Mouse (Mus musculus): ENCODE data around the gene Nrl. TPM values are rescaled to one million over a fixed set of nuclear protein-coding genes. Genes with fewer than 3 reads are reported as not detected.

Gene Nrl
- polyA plus RNA-seq (2015; fragmentation: Nextera tagmentation; extraction: Ambion mirVana): not detected in 2 replicates

- WGBS: 18% methylated on average over 8 of the region's 8 CpGs
- Histone ChIP-seq H3K4me2 (no peak within 1 kb of the TSS), H3K27me3 (replicated peaks) (peaks cover 38% of the 10 kb centered on the region), H3K9ac (no peak within 1 kb of the TSS), H3K9me3 (no peaks in the 10 kb centered on the region), H3K4me1 (0 out of 2 replicates have a peak, but pooled peaks cover 9% of the 10 kb centered on the region), H3K4me3 (replicated peaks) (no peak within 1 kb of the TSS), H3K27ac (no peak within 1 kb of the TSS), H3K36me3 (no peaks in the 10 kb centered on the region)
- no peak for ATAC-seq (ENCODE audit: insufficient read depth, low FRiP score, low read depth)
Observed at GRCm38 (mm10) chr14:55524785-55525184, at the start of gene Nrl. Gene Nrl (minus strand): TSS chr14:55524981.

GRCm38 (mm10) chr14:55571760-55572159, 47.0 kb upstream of the Nrl start:
- ATAC-seq (ENCODE audit: insufficient read depth, low FRiP score, low read depth): no peak
- H3K27ac ChIP-seq: no peak overlapping the region

GRCm38 (mm10) chr14:55570588-55570987, 45.8 kb upstream of the Nrl start:
- H3K4me3 ChIP-seq (replicated peaks): no peak overlapping the region
- 73% methylated on average over 2 of the region's 2 CpGs for WGBS
- no peak for ATAC-seq (ENCODE audit: insufficient read depth, low FRiP score, low read depth)

More at GRCm38 (mm10) chr14:55571760-55572159, 47.0 kb upstream of the Nrl start:
- Histone ChIP-seq H3K9ac (no peak overlapping the region), H3K36me3 (peaks cover 28% of the 10 kb centered on the region), H3K4me1 (no peaks in the 10 kb centered on the region), H3K9me3 (no peaks in the 10 kb centered on the region), H3K27me3 (replicated peaks) (no peaks in the 10 kb centered on the region), H3K4me2 (no peak overlapping the region), H3K4me3 (replicated peaks) (no peak overlapping the region)

GRCm38 (mm10) chr14:55567496-55567895, 42.7 kb upstream of the Nrl start:
- Histone ChIP-seq H3K36me3 (peaks cover 59% of the 10 kb centered on the region), H3K4me2 (no peak overlapping the region), H3K4me3 (replicated peaks) (no peak overlapping the region), H3K27me3 (replicated peaks) (no peaks in the 10 kb centered on the region), H3K9ac (no peak overlapping the region), H3K9me3 (no peaks in the 10 kb centered on the region), H3K4me1 (no peaks in the 10 kb centered on the region), H3K27ac (no peak overlapping the region)
- ATAC-seq (ENCODE audit: insufficient read depth, low FRiP score, low read depth): no peak
- 68% methylated on average over 3 of the region's 3 CpGs for WGBS

More at GRCm38 (mm10) chr14:55570588-55570987, 45.8 kb upstream of the Nrl start:
- Histone ChIP-seq H3K9ac (no peak overlapping the region), H3K36me3 (peaks cover 38% of the 10 kb centered on the region), H3K4me2 (no peak overlapping the region), H3K4me1 (no peaks in the 10 kb centered on the region), H3K27me3 (replicated peaks) (no peaks in the 10 kb centered on the region), H3K9me3 (no peaks in the 10 kb centered on the region), H3K27ac (no peak overlapping the region)

GRCm38 (mm10) chr14:55565748-55566147, 41.0 kb upstream of the Nrl start:
- no peak for ATAC-seq (ENCODE audit: insufficient read depth, low FRiP score, low read depth)
- peaks cover 59% of the 10 kb centered on the region for H3K36me3 ChIP-seq

GRCm38 (mm10) chr14:55563249-55563648, 38.5 kb upstream of the Nrl start:
- Histone ChIP-seq H3K4me1 (peaks cover 13% of the 10 kb centered on the region), H3K27ac (no peak overlapping the region), H3K4me3 (replicated peaks) (no peak overlapping the region), H3K9me3 (no peaks in the 10 kb centered on the region), H3K27me3 (replicated peaks) (no peaks in the 10 kb centered on the region), H3K9ac (no peak overlapping the region), H3K36me3 (peaks cover 45% of the 10 kb centered on the region), H3K4me2 (no peak overlapping the region)
- 90% methylated on average over 11 of the region's 11 CpGs for WGBS
- no peak for ATAC-seq (ENCODE audit: insufficient read depth, low FRiP score, low read depth)

More at GRCm38 (mm10) chr14:55565748-55566147, 41.0 kb upstream of the Nrl start:
- H3K4me2 ChIP-seq: no peak overlapping the region
- no peak overlapping the region for H3K4me3 ChIP-seq (replicated peaks)
- H3K9me3 ChIP-seq: no peaks in the 10 kb centered on the region
- no peak overlapping the region for H3K27ac ChIP-seq
- 70% methylated on average over 3 of the region's 3 CpGs for WGBS
- H3K4me1 ChIP-seq: peaks cover 13% of the 10 kb centered on the region
- no peaks in the 10 kb centered on the region for H3K27me3 ChIP-seq (replicated peaks)
- no peak overlapping the region for H3K9ac ChIP-seq

- peaks cover 32% of the 10 kb centered on the region for H3K36me3 ChIP-seq
- no peaks in the 10 kb centered on the region for H3K27me3 ChIP-seq (replicated peaks)
- H3K9ac ChIP-seq: no peak overlapping the region
- peaks cover 20% of the 10 kb centered on the region for H3K4me1 ChIP-seq
- 76% methylated on average over 10 of the region's 10 CpGs for WGBS
- peak overlapping the region; percentile 80; the same call in 1 of the 2 replicates for H3K4me2 ChIP-seq
- no peaks in the 10 kb centered on the region for H3K9me3 ChIP-seq
- no peak for ATAC-seq (ENCODE audit: insufficient read depth, low FRiP score, low read depth)
- H3K27ac ChIP-seq: no peak overlapping the region
- H3K4me3 ChIP-seq (replicated peaks): no peak overlapping the region
Observed at GRCm38 (mm10) chr14:55561860-55562259, 37.1 kb upstream of the Nrl start.

GRCm38 (mm10) chr14:55560202-55561073, 35.7 kb upstream of the Nrl start, which contains the start of gene A730061H03Rik:
Gene A730061H03Rik (minus strand): TSS chr14:55560406.
- Histone ChIP-seq H3K36me3 (peaks cover 19% of the 10 kb centered on the region; the same call in 1 of the 2 replicates), H3K27ac (peak within 1 kb of the TSS; percentile 98), H3K4me2 (peak within 1 kb of the TSS; percentile 80), H3K9me3 (no peaks in the 10 kb centered on the region), H3K4me1 (peaks cover 20% of the 10 kb centered on the region), H3K27me3 (replicated peaks) (no peaks in the 10 kb centered on the region), H3K9ac (peak within 1 kb of the TSS; percentile 49), H3K4me3 (replicated peaks) (peak within 1 kb of the TSS; percentile 64)
- peak; percentile 91 for ATAC-seq (ENCODE audit: insufficient read depth, low FRiP score, low read depth)
- WGBS: under 1% methylated on average over 51 of the region's 51 CpGs

GRCm38 (mm10) chr14:55559799-55560201, 35.0 kb upstream of the Nrl start, which contains the start of gene Dcaf11:
Gene Dcaf11 (plus strand): TSS chr14:55560006.
- Histone ChIP-seq H3K27me3 (replicated peaks) (no peaks in the 10 kb centered on the region), H3K9ac (peak within 1 kb of the TSS; percentile 49), H3K4me3 (replicated peaks) (peak within 1 kb of the TSS; percentile 64), H3K36me3 (peaks cover 13% of the 10 kb centered on the region; the same call in 1 of the 2 replicates), H3K9me3 (no peaks in the 10 kb centered on the region), H3K4me1 (peaks cover 20% of the 10 kb centered on the region), H3K27ac (peak within 1 kb of the TSS; percentile 98), H3K4me2 (peak within 1 kb of the TSS; percentile 80)
- under 1% methylated on average over 27 of the region's 27 CpGs for WGBS
- ATAC-seq (ENCODE audit: insufficient read depth, low FRiP score, low read depth): peak; percentile 84

GRCm38 (mm10) chr14:55558740-55559448, 34.1 kb upstream of the Nrl start:
- no peak overlapping the region for H3K4me3 ChIP-seq (replicated peaks)

GRCm38 (mm10) chr14:55557587-55557986, 32.8 kb upstream of the Nrl start:
- Histone ChIP-seq H3K27me3 (replicated peaks) (no peaks in the 10 kb centered on the region), H3K4me1 (peaks cover 20% of the 10 kb centered on the region), H3K27ac (peak overlapping the region; percentile 84), H3K9me3 (no peaks in the 10 kb centered on the region), H3K4me2 (no peak overlapping the region), H3K9ac (no peak overlapping the region), H3K4me3 (replicated peaks) (no peak overlapping the region), H3K36me3 (no peaks in the 10 kb centered on the region)
- WGBS: 87% methylated on average over 3 of the region's 3 CpGs
- ATAC-seq (ENCODE audit: insufficient read depth, low FRiP score, low read depth): no peak

More at GRCm38 (mm10) chr14:55558740-55559448, 34.1 kb upstream of the Nrl start:
- no peaks in the 10 kb centered on the region for H3K9me3 ChIP-seq
- peaks cover 6% of the 10 kb centered on the region; the same call in 1 of the 2 replicates for H3K36me3 ChIP-seq
- peak overlapping the region; percentile 98 for H3K27ac ChIP-seq
- H3K4me2 ChIP-seq: peak overlapping the region; percentile 80
- WGBS: 48% methylated on average over 6 of the region's 6 CpGs
- H3K9ac ChIP-seq: no peak overlapping the region
- H3K4me1 ChIP-seq: peaks cover 20% of the 10 kb centered on the region
- no peaks in the 10 kb centered on the region for H3K27me3 ChIP-seq (replicated peaks)
- ATAC-seq (ENCODE audit: insufficient read depth, low FRiP score, low read depth): no peak

All from stomach, embryonic 15.5 days (tissue).